Mouse (Mus musculus) embryonic facial prominence, embryonic 11.5 days (tissue): ENCODE results near the gene Capn15. TPM values are rescaled to one million over a fixed set of nuclear protein-coding genes. Genes with fewer than 3 reads are reported as not detected.
A peak's percentile ranks its signal among the peaks of the same experiment; 100 is the strongest.

ENCODE experiments used
- ATAC-seq: fragments of 200-750 bp; cut with Nextera tagmentation; replicated peaks from 2 replicates; pipeline ENCODE4 v1.8.0; 2017; ENCODE audit warnings: low read depth; ENCODE audit not compliant: insufficient number of reproducible peaks, low FRiP score, low TSS enrichment
- DNase-seq: peaks from one replicate; pipeline ENCODE4 v3.0.0-alpha.2; 2015; ENCODE audit warnings: low spot score
- H3K27ac ChIP-seq: fragments of 300-500 bp; sonication (generic); replicated peaks from 2 replicates; pipeline ENCODE4 v1.5.1; 2014; ENCODE audit warnings: mild to moderate bottlenecking, low read depth, low read length, control low read depth
- H3K27me3 ChIP-seq: fragments of 300-500 bp; sonication (generic); 2 replicates; pipeline ENCODE4 v1.6.1; 2014; ENCODE audit warnings: mild to moderate bottlenecking, low read length, moderate library complexity, mixed read lengths; ENCODE audit not compliant: control insufficient read depth, insufficient read depth
- H3K36me3 ChIP-seq: fragments of 300-500 bp; sonication (generic); replicated peaks from 2 replicates; pipeline ENCODE4 v1.6.1; 2014; ENCODE audit warnings: low read depth, mild to moderate bottlenecking, low read length, moderate library complexity, mixed read lengths; ENCODE audit not compliant: control insufficient read depth, insufficient read depth
- H3K4me1 ChIP-seq: fragments of 300-500 bp; sonication (generic); 2 replicates; pipeline ENCODE4 v1.6.1; 2014; ENCODE audit warnings: low read length, mixed read lengths; ENCODE audit not compliant: control insufficient read depth, insufficient read depth
- H3K4me2 ChIP-seq: fragments of 300-500 bp; sonication (generic); 2 replicates; pipeline ENCODE4 v1.6.1; 2014; ENCODE audit warnings: low read depth, mild to moderate bottlenecking, control low read depth, low read length, moderate library complexity
- H3K4me3 ChIP-seq: fragments of 300-500 bp; sonication (generic); 2 replicates; pipeline ENCODE4 v1.5.1; 2014; ENCODE audit warnings: low read depth, low read length, control low read depth
- H3K9ac ChIP-seq: fragments of 300-500 bp; sonication (generic); replicated peaks from 2 replicates; pipeline ENCODE4 v1.6.1; 2014; ENCODE audit warnings: mild to moderate bottlenecking, control low read depth, low read length
- H3K9me3 ChIP-seq: fragments of 300-500 bp; sonication (generic); replicated peaks from 2 replicates; pipeline ENCODE4 v1.6.1; 2016; ENCODE audit warnings: mild to moderate bottlenecking, low read length, inconsistent platforms, mixed read lengths; ENCODE audit not compliant: control insufficient read depth
- WGBS: fragments of 180-500 bp; shearing (Covaris S2); extraction: QIAGEN DNeasy Blood & Tissue Kit; methylation state at CpG from one replicate; pipeline ENCODE4 v1.1.7; 2014; 5-methylcytosine and 5-hydroxymethylcytosine counted together
- polyA plus RNA-seq: library from polyadenylated mRNA; unstranded; fragments of >200 nt; fragmentation: Nextera tagmentation; extraction: Ambion mirVana; gene quantifications from 2 replicates; pipeline ENCODE4 v1.2.1, GENCODE M21; 2014

Gene Capn15
- polyA plus RNA-seq, 1 experiment from 2014 or later, result 20.2 TPM

DNA sequence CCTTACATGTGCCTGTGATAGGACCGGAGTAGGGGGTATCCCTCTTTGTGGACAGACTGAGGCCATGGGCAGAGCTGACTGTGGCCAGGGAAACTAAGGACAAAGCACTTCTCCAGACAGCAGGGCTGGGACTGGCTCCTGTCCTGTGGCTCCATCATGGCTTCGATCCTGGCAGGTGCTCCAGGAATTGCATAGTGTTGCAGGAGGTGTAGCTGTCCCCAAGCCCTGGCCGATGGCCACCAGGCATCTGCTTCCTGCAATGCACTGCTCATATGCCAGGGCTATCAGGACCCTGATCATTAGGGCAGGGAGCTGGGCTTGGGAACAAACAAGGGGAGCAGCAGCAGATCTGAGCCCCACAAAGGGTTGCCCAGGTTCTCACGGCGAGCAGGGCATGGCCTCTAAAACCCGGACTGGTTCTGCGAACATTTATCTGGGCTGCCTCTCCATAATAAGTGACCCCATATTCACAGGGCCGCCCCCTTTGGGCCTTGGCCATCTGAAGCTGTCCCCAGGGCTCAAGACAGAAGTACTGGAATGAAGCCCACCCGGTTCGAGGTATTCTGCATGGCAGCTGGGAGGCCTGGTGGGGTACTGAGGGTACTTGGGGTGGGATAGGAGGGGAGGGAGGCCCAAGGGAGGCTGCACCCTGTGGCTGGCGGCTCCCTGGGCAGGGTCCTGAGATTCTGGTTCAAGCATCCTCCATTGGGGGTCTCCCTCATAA is 26.7 kb downstream of the Capn15 start:
- DNase-seq, result no peak
- Histone ChIP-seq H3K9me3 (no peaks in the 10 kb centered on the region), H3K9ac (no peak overlapping the region), H3K4me2 (no peak overlapping the region), H3K4me1 (no peaks in the 10 kb centered on the region), H3K36me3 (peaks cover under 1% of the 10 kb centered on the region; the same call in 1 of the 2 replicates), H3K27ac (no peak overlapping the region), H3K4me3 (no peak overlapping the region), H3K27me3 (no peaks in the 10 kb centered on the region)
- no peak for ATAC-seq
- 95% methylated on average over 11 of the region's 11 CpGs for WGBS

DNA sequence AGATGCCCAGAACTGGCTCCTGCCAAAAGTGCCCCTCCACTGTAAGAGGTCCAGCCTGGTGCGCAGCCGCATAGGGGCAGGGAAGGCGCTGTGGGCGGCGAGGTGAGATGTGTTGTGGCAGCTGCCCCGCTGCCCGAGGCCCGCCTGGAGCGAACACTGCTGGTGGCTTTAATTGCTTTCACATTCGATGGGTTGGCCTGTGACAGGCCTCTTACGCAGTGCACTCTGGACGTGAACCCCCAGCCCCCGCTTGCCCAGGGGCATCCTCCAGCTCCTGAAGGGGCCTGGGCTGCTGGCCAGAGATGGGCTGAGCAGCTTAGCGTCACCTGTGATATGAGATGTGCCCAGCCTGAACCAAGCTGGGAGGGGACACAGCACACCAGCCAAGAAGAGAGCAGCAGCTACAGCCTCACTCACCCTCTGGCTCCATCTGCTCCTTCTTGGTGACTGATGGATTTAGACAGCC is 28.0 kb downstream of the Capn15 start:
- Histone ChIP-seq H3K4me3 (no peak overlapping the region), H3K9ac (no peak overlapping the region; the same call in 1 of the 2 replicates), H3K27me3 (peaks cover 10% of the 10 kb centered on the region), H3K36me3 (no peaks in the 10 kb centered on the region), H3K4me1 (no peaks in the 10 kb centered on the region), H3K9me3 (no peaks in the 10 kb centered on the region), H3K4me2 (no peak overlapping the region), H3K27ac (no peak overlapping the region)
- no peak for DNase-seq
- no peak for ATAC-seq
- 81% methylated on average over 14 of the region's 14 CpGs for WGBS

- Histone ChIP-seq H3K4me1 (peaks cover 3% of the 10 kb centered on the region; the same call in 1 of the 2 replicates), H3K36me3 (no peaks in the 10 kb centered on the region), H3K4me3 (no peak overlapping the region), H3K27me3 (peaks cover 20% of the 10 kb centered on the region), H3K9ac (no peak overlapping the region), H3K27ac (no peak overlapping the region), H3K4me2 (no peak overlapping the region), H3K9me3 (no peaks in the 10 kb centered on the region)
- 77% methylated on average over 7 of the region's 7 CpGs for WGBS
- no peak for ATAC-seq
- DNase-seq, result no peak
Measured at GRCm38 (mm10) chr17:25956631-25957030, 29.0 kb downstream of the Capn15 start.

- no peak overlapping the region for H3K4me3 ChIP-seq
- H3K9ac ChIP-seq, result no peak overlapping the region
- H3K27me3 ChIP-seq, result peaks cover 24% of the 10 kb centered on the region
- no peaks in the 10 kb centered on the region for H3K36me3 ChIP-seq
- no peak overlapping the region for H3K4me2 ChIP-seq
- no peak overlapping the region for H3K27ac ChIP-seq
- DNase-seq (no peak), ATAC-seq (no peak)
- no peaks in the 10 kb centered on the region for H3K9me3 ChIP-seq
- WGBS, result 58% methylated on average over 7 of the region's 7 CpGs
- H3K4me1 ChIP-seq, result peaks cover 6% of the 10 kb centered on the region; the same call in 1 of the 2 replicates
Measured at GRCm38 (mm10) chr17:25956201-25956600, 29.4 kb downstream of the Capn15 start.

- no peaks in the 10 kb centered on the region for H3K9me3 ChIP-seq
- WGBS, result 75% methylated on average over 3 of the region's 3 CpGs
- DNase-seq (no peak), ATAC-seq (no peak)
- no peaks in the 10 kb centered on the region for H3K36me3 ChIP-seq
- H3K4me1 ChIP-seq, result peaks cover 7% of the 10 kb centered on the region; the same call in 1 of the 2 replicates
- no peak overlapping the region for H3K9ac ChIP-seq
- no peak overlapping the region for H3K4me3 ChIP-seq
- H3K27ac ChIP-seq, result no peak overlapping the region
- H3K4me2 ChIP-seq, result no peak overlapping the region
- H3K27me3 ChIP-seq, result peaks cover 29% of the 10 kb centered on the region
Measured at GRCm38 (mm10) chr17:25955736-25956135, 29.9 kb downstream of the Capn15 start.

GRCm38 (mm10) chr17:25954671-25955070 is 30.9 kb downstream of the Capn15 start:
- Histone ChIP-seq H3K27ac (no peak overlapping the region), H3K9me3 (no peaks in the 10 kb centered on the region), H3K4me2 (no peak overlapping the region), H3K36me3 (no peaks in the 10 kb centered on the region), H3K4me3 (no peak overlapping the region), H3K4me1 (peaks cover 7% of the 10 kb centered on the region; the same call in 1 of the 2 replicates), H3K27me3 (peaks cover 37% of the 10 kb centered on the region), H3K9ac (no peak overlapping the region)
- 80% methylated on average over 2 of the region's 2 CpGs for WGBS
- DNase-seq (no peak), ATAC-seq (no peak)

GRCm38 (mm10) chr17:25953161-25953560 is 32.4 kb downstream of the Capn15 start:
- WGBS, result 73% methylated on average over 5 of the region's 5 CpGs
- no peak for DNase-seq
- H3K4me3 ChIP-seq, result no peak overlapping the region

GRCm38 (mm10) chr17:25951803-25952623 is 33.6 kb downstream of the Capn15 start, which contains the start of gene A930017K11Rik:
TSS of gene A930017K11Rik (minus strand) at chr17:25952565.
- peak within 1 kb of the TSS; percentile 38 for H3K4me3 ChIP-seq
- no peak for DNase-seq
- no peak within 1 kb of the TSS for H3K27ac ChIP-seq
- H3K4me2 ChIP-seq, result peak within 1 kb of the TSS; percentile 76
- no peaks in the 10 kb centered on the region for H3K9me3 ChIP-seq
- peak within 1 kb of the TSS; percentile 25 for H3K9ac ChIP-seq
- peaks cover 37% of the 10 kb centered on the region for H3K27me3 ChIP-seq
- 2% methylated on average over 58 of the region's 58 CpGs for WGBS
- no peaks in the 10 kb centered on the region for H3K36me3 ChIP-seq
- no peak for ATAC-seq
- H3K4me1 ChIP-seq, result peaks cover 7% of the 10 kb centered on the region; the same call in 1 of the 2 replicates

More at GRCm38 (mm10) chr17:25953161-25953560, 32.4 kb downstream of the Capn15 start:
- Histone ChIP-seq H3K4me2 (no peak overlapping the region), H3K27me3 (peaks cover 37% of the 10 kb centered on the region), H3K9me3 (no peaks in the 10 kb centered on the region), H3K4me1 (peaks cover 7% of the 10 kb centered on the region; the same call in 1 of the 2 replicates), H3K27ac (no peak overlapping the region), H3K36me3 (no peaks in the 10 kb centered on the region), H3K9ac (no peak overlapping the region)
- no peak for ATAC-seq
